Mouse (Mus musculus): ENCODE results near the gene Susd5.
A peak's percentile ranks its signal among the peaks of the same experiment; 100 is the strongest.

GRCm38 (mm10) chr9:114026261-114026934, 30.5 kb upstream of the Susd5 start:
- TF ChIP-seq JUND (conservative IDR thresholded peaks at IDR 0.05; ENCODE audit: low read depth, low read length) (no peak), CTCF (conservative IDR thresholded peaks at IDR 0.05 in 1 of 2, IDR thresholded peaks at IDR 0.05 in 1 of 2; ENCODE audit: low read depth in 2 of 2, low read length in 2 of 2) (no peak), ETS1 (conservative IDR thresholded peaks at IDR 0.05; ENCODE audit: low read depth, low read length) (no peak), SIN3A (IDR thresholded peaks at IDR 0.05; ENCODE audit: low read length) (no peak), MAX (IDR thresholded peaks at IDR 0.05; ENCODE audit: low read length) (peak; percentile 75), PAX5 (IDR thresholded peaks at IDR 0.05; ENCODE audit: low read length) (no peak), CHD1 (IDR thresholded peaks at IDR 0.05; ENCODE audit: low read depth, low read length) (no peak), CHD2 (IDR thresholded peaks at IDR 0.05; ENCODE audit: low read length) (no peak), MAFK (IDR thresholded peaks at IDR 0.05; ENCODE audit: insufficient replicate concordance, low read length) (no peak), TCF12 (IDR thresholded peaks at IDR 0.05; ENCODE audit: low read depth, low read length) (no peak)

Measured in CH12.LX (cell line).